Mouse (Mus musculus) adipocyte (in vitro differentiated cells): ENCODE data around the gene Cope.

Experiments used
- DNase-seq: peaks from one replicate; pipeline ENCODE4 v3.0.0-alpha.2; 2016; ENCODE audit warnings: low spot score

Cope gene

DNA sequence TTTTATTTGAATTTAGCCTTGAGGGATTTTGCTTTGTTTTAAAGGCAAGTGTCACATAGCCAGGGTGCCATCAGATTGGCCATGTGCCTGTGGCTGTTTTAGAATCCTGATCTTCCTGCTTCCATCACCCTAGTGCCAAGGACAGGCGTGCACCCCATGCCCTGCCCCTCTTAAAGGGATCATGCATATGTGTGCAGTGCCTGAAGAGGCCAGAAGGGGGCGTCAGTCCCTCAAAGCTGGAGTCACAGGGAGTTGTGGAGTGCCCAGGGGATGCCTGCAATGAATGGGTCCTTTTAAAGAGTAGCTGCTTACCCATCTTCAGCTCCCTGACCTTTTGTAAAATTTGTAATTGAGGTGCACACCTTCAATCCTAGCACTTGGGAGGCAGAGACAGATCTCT is 7.0 kb downstream of the Cope start:
- DNase-seq: peak; percentile 46

DNA sequence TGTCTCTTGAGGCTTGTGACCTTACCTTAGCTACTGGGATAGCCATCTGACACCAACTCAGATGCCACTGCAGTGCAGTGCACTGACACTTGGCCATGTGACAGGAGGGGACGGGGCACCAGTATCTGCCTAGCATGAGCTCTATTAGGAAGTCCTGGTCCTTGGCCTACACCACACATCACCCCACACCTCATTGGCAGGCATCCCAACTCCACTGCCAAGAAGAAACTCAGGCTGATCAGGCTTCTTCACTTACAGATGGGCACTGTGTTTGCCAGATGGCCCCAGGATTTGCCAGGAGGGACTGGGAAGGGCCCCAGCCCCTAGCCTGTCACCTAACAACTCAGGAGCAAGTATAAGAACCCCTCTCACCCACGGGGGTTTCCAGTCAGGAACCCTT is 11.1 kb downstream of the Cope start:
- DNase-seq: peak; percentile 96

DNA sequence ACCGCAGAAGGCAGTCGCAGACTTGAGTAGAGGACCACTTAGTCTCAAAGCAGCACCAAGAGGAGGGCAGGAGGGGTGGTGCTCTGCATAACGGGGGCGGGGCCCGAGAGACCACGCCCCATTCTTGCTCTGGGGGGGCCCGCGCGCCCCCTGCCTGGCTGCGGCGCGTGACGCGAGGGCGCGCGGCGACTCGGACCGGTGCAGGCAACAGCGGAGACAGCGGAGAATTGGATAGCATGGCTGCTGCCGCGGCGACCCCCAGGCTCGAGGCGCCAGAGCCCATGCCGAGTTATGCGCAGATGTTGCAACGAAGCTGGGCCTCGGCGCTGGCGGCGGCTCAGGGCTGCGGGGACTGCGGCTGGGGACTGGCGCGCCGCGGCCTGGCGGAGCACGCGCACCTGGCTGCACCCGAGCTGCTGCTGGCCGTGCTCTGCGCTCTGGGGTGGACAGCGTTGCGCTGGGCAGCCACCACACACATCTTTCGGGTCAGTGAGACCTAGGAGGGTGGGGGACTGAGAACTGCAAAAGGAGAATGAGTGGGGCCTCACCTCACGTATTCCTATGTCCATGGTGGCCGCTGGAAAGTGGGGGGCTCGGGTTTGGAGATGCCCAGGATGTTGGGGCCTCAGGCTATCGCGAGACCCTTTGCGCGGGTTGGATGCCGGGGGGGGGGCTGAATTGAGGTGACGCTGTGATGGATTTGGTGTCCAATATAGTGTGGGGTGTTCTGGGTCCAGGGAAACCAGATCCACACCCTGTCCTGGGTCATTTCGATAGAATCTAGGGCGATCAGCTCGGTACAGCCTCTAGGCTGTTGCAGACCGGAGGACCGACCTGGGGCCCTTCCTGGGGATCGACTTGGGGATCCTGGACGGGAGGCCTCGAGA is 13.5 kb downstream of the Cope start, which contains the start of gene Cers1:
Gene Cers1 (plus strand): TSS at position 152 of the 887 bp plus-strand sequence.
- peak; percentile 36 for DNase-seq

- DNase-seq: no peak
These were observed 14.5 kb downstream of the Cope start for GRCm38 (mm10) chr8:70316511-70317504.

DNA sequence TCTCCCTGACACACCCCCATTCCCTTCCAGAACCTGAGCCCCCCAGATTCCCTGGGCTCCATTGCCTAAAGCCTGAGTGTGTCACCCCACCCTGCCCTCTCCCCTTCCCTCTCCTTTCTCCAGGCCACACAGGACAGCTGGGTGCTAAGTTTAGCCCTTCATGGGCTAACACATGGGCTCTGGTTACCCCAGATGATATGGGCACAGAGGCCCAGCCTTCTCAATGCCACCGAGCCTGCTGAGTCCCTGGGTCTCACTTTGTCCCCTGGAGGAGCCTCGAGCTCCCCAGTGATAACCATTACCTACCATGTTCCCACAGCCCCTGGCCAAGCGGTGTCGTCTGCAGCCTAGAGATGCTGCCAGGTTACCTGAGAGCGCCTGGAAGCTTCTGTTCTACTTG is 15.6 kb downstream of the Cope start:
- DNase-seq: no peak

GRCm38 (mm10) chr8:70323716-70324115 is 21.4 kb downstream of the Cope start:
- DNase-seq: peak; percentile 51

- DNase-seq: no peak
These were observed 25.2 kb downstream of the Cope start for GRCm38 (mm10) chr8:70327512-70327911.

DNA sequence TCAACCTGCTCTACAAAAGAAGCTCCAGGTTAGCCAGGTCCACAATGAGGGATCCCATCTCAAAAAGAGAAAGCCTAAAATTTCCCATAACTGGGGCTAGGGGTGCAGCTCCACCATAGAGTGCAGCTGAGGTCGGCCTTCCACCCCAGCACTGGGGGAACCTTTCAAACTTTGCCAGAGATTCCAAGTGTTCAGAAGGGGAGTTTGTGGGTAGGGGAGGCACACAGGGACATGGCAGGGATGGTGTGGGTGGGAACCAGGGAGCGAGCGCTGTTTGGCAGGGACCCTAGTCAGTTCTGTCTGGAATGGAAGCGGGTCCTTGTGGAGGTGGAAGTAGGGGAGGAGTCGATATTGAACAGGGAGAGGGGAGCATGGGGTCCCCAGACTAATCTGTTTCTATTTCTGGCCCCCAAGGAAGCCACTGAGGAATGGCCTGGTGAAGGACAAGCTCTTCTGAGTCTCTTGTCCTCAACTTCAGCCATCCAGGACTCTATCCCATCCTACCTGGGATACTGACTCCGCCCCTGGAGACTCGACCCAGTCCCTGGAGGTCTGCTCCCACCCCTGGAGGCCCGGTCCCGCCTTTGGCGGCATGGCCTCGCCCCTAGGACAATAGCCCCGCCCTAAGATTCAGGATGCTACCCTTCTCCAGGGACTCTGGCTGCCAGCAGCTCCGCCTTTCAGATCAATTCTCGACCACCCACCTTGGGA is 27.0 kb downstream of the Cope start, which contains the start of gene Gdf1:
Gene Gdf1 (plus strand): TSS at position 694 of the 711 bp plus-strand sequence.
- no peak for DNase-seq

DNA sequence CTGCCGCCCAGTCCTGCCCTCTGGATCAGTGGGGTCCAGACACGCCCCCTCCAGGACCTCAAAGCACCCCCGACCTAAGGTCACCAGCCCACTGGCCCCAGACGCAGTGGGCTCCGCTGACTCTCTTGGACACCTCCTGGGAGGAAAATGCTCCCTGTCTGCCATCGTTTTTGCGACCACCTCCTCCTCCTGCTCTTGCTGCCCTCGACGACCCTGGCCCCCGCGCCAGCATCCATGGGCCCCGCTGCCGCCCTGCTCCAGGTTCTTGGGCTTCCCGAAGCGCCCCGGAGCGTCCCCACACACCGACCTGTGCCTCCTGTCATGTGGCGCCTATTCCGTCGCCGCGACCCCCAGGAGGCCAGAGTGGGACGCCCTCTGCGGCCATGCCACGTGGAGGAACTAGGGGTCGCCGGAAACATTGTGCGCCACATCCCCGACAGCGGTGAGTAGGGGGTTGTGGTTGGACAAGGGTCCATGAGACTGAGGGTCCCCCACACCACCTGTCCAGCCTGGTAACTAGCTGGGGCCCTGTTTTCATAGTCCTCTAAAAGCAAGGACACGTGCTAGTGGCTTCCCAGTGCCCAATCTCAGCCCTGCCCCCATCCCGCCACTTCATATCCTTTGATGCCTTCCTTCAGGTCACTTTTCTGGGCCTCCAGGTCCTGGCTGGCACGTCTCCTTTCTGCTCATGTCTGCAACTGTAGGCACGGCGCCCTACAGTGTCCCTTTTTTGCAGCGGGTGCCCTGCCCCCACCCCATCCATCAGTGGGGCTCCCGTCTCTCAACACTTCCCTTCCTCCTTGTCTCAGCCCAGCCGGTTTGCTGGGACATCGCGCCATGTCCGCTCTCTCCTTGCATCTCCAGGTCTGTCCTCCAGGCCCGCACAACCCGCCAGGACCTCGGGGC is 27.8 kb downstream of the Cope start:
- DNase-seq: no peak

- DNase-seq: no peak
These were observed 28.5 kb downstream of the Cope start for GRCm38 (mm10) chr8:70330741-70331364.

- no peak for DNase-seq
These were observed 29.2 kb downstream of the Cope start for GRCm38 (mm10) chr8:70331526-70331925.

- DNase-seq: no peak
These were observed 30.0 kb downstream of the Cope start for GRCm38 (mm10) chr8:70332070-70332877.

DNA sequence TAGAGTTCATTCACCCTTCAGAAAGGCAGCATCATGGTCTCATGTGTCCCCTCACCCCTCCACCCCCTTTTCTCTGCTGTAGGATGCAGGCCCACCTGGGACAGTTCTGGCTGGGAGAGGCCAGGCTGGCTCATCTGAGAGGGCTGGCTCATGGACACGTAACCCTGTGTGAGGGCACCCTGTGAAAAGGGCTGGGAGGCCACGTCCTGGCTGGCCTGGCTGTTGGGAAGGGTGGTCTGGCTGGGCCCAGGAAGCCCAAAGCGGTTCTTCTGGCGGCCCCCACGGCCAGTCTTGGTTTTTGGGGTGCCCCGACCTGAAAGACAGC is 30.5 kb downstream of the Cope start:
- DNase-seq: no peak

DNA sequence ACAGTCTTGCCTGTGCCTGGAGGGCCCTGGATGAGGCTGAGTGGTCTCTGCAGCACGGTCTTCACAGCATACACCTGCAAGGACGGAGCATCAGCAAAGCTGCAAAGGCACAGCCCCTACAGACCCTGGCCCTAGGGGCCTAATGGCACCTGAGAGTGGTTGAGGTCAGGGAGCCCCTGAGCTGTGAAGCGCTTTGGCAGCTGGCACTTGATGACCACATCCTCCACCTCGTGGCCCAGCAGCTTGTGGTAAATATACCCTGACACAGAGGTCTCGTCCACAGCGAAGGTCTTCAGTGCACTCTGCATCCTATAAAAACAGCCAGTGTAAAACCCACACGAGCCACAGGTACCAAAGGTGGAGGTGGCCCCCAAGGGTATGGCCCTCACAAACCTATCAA is 36.6 kb downstream of the Cope start:
- no peak for DNase-seq

GRCm38 (mm10) chr8:70340659-70341058 is 38.3 kb downstream of the Cope start:
- DNase-seq: no peak

- no peak for DNase-seq
These were observed 39.7 kb downstream of the Cope start for GRCm38 (mm10) chr8:70342007-70342406.

DNA sequence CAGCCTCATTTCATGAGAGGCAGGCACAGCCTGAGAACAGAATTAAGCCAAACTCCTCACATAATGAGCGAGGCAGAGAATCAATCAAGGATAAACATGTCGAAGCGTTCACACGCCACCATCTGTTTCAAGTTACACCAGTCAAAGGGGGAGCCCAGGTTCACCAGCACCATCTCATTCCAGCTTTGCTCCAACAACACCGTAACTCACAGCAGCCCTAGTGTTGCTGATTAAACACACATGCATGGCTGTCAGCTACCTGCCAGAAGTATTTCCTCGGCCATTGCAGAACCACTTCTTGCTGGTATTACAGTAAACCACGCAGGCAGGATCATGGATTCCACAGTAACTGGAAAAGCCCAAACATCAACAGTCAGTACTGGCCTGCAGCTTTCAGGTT is 40.8 kb downstream of the Cope start:
- no peak for DNase-seq

GRCm38 (mm10) chr8:70343696-70344095 is 41.4 kb downstream of the Cope start:
- DNase-seq: peak; percentile 74

DNA sequence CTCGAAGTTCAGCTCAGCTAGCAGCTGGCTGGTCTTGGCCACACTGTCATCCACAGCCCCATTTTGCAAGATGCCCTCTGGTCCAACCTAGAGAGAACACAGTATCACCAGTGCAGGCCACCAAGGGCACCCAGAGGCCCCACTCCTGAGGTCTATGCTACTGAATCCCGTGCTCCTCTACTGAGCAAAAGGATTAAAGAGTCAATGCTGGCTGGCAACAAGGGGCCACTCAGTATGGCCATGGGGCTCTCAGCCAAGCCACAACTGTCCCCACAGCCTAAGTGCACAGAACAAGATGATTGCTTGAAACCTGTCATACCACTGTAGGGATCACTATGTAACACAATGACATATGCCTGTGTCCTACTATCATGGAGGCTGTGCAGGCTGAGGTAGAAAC is 42.0 kb downstream of the Cope start:
- DNase-seq: no peak

DNA sequence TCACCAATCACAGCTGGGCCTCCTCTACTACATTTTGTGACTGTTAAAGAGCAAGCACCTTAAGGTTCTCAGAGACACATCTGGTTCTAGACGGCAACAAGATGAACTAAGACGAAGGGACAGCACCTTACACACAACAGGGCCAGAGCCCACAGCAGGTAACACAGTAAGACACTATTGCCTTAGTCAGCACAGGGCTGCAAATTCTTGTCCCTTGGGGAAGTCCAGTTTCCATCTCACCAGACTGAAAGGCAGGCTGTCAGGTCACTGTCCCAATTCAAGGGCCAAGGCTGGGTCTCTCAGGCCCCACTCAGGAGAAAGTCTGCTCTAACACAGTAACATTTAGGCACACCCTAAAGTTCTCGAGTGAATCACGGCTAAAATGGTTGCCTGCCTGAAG is 45.1 kb downstream of the Cope start:
- DNase-seq: no peak
